Mouse (Mus musculus): ENCODE data around the gene Zbtb1.
"Not testable (repeated sequence)": the region's sequence is repeated elsewhere in the genome, so short reads cannot be mapped to it uniquely, and the experiment has no call there.

The Zbtb1 gene

GRCm38 (mm10) chr12:76405183-76405970 lies 35.3 kb downstream of the Zbtb1 start:
- DNase-seq: peak; percentile 45

DNA sequence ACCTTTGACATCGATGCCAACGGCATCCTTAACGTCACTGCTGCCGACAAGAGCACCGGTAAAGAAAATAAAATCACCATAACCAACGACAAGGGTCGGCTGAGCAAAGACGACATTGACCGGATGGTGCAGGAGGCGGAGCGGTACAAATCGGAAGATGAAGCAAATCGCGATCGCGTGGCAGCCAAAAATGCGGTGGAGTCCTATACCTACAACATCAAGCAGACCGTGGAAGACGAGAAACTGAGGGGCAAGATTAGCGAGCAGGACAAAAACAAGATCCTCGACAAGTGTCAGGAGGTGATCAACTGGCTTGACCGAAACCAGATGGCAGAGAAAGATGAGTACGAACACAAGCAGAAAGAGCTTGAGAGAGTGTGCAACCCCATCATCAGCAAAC lies 35.9 kb downstream of the Zbtb1 start:
- peak; percentile 17 for DNase-seq

DNA sequence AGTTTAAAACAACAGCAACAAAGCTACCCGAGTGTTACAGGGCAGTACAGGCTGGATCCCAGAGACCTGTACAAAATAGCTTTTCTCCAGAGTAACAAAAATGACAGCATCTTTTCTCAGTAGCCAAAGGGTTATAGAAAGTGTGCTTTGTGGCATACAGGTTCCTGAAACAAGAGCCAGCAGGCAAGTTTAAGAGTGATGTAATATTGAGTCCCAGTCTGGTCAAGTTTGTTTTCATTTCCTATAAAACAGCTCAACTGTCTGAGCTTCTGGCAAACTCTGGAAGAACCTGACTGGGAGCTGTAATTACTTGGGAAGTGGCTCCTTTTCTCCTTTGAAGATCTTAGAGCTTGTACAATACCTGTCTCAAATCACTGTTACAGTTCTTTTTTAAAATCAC lies 37.1 kb downstream of the Zbtb1 start:
- no peak for DNase-seq

- DNase-seq: no peak
Observed at GRCm38 (mm10) chr12:76409166-76409565, 39.1 kb downstream of the Zbtb1 start.

DNA sequence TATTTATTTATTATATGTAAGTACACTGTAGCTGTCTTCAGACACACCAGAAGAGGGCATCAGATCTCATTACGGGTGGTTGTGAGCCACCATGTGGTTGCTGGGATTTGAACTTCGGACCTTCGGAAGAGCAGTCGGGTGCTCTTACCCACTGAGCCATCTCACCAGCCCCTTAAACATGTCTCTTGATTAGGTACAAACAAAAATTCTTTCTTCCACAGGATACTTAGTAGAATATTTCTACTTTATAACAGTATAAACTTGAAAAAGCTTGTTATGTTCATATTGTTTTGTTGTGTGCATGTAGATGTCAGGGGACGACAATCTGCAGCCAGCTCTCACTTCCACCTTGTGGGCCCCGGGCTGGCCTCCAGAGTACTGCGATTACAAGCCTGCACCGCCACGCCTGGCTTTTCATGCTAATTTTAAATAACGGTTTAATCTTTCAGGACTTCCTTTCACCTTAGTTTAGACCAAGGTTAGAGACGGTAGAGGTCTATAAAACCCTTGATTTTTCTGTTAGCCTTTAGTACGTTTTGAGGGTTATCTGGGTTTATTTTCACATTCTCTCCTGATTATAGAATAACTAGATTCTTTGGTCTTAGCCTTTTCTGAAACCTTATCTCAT lies 45.4 kb downstream of the Zbtb1 start:
- DNase-seq: no peak

GRCm38 (mm10) chr12:76417433-76417854 lies 47.4 kb downstream of the Zbtb1 start, which contains the start of gene Ppp1r36:
Ppp1r36 (plus strand) TSS chr12:76417538.
- DNase-seq: peak; percentile 68

DNA sequence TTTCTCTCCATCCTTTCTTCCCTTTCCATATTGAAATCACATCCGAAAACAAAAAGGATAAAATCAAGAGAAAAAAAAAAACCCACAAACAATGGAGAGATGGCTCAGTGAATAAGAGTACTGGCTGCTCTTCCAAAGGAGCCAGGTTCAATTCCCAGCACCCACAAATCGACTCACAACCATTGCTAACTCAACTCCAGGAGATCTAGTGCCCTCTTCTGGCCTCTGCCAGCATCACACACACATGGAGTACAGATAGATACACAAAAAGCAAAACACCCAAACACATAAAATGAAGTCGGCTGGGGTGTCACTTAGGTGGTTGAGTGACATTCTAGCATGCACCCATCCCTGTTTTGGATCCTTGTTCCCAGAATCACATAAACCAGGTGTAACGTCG lies 48.3 kb downstream of the Zbtb1 start:
- no peak for DNase-seq

- no peak for DNase-seq
Observed at GRCm38 (mm10) chr12:76425256-76425655, 55.2 kb downstream of the Zbtb1 start.

- DNase-seq: no peak
Observed at GRCm38 (mm10) chr12:76427546-76427945, 57.5 kb downstream of the Zbtb1 start.

- no peak for DNase-seq
Observed at GRCm38 (mm10) chr12:76430879-76431406, 60.9 kb downstream of the Zbtb1 start.

GRCm38 (mm10) chr12:76431431-76431830 lies 61.4 kb downstream of the Zbtb1 start:
- no peak for DNase-seq

DNA sequence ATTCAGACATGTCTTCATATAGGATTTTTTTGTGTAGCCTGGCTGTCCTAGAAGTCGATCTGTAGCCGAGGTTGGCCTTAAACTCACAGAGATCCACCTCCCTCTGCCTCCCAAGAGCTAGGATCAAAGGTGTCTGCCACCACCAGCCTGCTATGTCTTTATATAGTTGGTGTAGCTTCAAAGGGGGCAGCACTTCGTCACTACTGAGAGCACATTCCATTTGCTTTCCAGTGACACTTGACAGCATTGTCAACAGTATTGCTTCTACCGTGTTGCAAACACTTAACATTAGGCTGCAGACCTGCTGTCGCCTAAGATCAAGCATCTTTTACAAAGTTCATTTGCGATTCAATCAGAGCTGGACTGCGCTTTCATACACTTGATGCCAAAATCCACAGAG lies 64.0 kb downstream of the Zbtb1 start:
- DNase-seq: no peak

GRCm38 (mm10) chr12:76435084-76435483 lies 65.0 kb downstream of the Zbtb1 start:
- no peak for DNase-seq

- DNase-seq: no peak
Observed at GRCm38 (mm10) chr12:76435549-76435948, 65.5 kb downstream of the Zbtb1 start.

GRCm38 (mm10) chr12:76443488-76443887 lies 73.4 kb downstream of the Zbtb1 start:
- not testable (repeated sequence) for DNase-seq

DNA sequence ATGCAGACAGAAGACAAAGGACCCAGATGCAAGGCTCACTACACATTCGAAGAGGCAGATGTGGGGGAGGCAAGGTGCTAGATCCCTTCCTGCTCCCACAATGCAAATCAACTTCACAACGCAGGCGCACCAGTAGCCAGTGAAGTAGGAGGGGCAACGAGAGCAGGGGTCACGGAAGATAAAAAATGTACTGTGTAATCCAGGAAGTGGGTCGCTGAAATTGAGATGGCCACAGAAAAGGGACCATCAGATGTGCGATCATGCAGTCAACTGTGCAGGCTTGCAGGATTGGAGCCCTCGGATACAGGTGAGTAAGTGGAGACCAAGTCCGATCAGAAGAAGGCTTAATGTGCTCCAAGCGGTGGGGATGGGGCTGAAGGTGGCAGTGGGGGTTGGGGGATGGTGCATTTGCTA lies 74.3 kb downstream of the Zbtb1 start:
- peak; percentile 19 for DNase-seq

- DNase-seq: no peak
Observed at GRCm38 (mm10) chr12:76444862-76445261, 74.8 kb downstream of the Zbtb1 start.

- DNase-seq: peak; percentile 65
Observed at GRCm38 (mm10) chr12:76446201-76446600, 76.1 kb downstream of the Zbtb1 start.

All from kidney, postnatal 10 days (tissue).